Mouse (Mus musculus) heart, embryonic 16.5 days (tissue): Measurements from ENCODE around the gene Gpc1. TPM values are rescaled to one million over a fixed set of nuclear protein-coding genes. Genes with fewer than 3 reads are reported as not detected.

Experiments used
- ATAC-seq: fragments of 200-750 bp; cut with Nextera tagmentation; replicated peaks from 2 replicates; pipeline ENCODE4 v1.8.0; 2017; ENCODE audit warnings: moderate number of reproducible peaks; ENCODE audit not compliant: insufficient read depth, low FRiP score; ENCODE audit errors: extremely low read depth
- H3K27ac ChIP-seq: fragments of 300-500 bp; sonication (generic); 2 replicates; pipeline ENCODE4 v1.5.1; 2014; ENCODE audit warnings: mild to moderate bottlenecking, low read length, control low read depth, moderate library complexity
- H3K27me3 ChIP-seq: fragments of 300-500 bp; sonication (generic); 2 replicates; pipeline ENCODE4 v1.6.1; 2014; ENCODE audit warnings: low read length, mixed read lengths; ENCODE audit not compliant: control insufficient read depth, insufficient read depth
- H3K36me3 ChIP-seq: fragments of 300-500 bp; sonication (generic); 2 replicates; pipeline ENCODE4 v1.6.1; 2014; ENCODE audit not compliant: control insufficient read depth, insufficient read depth
- H3K4me1 ChIP-seq: fragments of 300-500 bp; sonication (generic); 2 replicates; pipeline ENCODE4 v1.6.1; 2014; ENCODE audit warnings: low read length, mixed read lengths; ENCODE audit not compliant: control insufficient read depth, insufficient read depth
- H3K4me2 ChIP-seq: fragments of 300-500 bp; sonication (generic); 2 replicates; pipeline ENCODE4 v1.6.1; 2014; ENCODE audit warnings: low read depth, mild to moderate bottlenecking, control low read depth, low read length
- H3K4me3 ChIP-seq: fragments of 300-500 bp; sonication (generic); 2 replicates; pipeline ENCODE4 v1.5.1; 2014; ENCODE audit warnings: mild to moderate bottlenecking, control low read depth, low read length
- H3K9ac ChIP-seq: fragments of 300-500 bp; sonication (generic); 2 replicates; pipeline ENCODE4 v1.6.1; 2014; ENCODE audit warnings: low read length, control low read depth
- H3K9me3 ChIP-seq: fragments of 300-500 bp; sonication (generic); replicated peaks from 2 replicates; pipeline ENCODE4 v1.6.1; 2016; ENCODE audit warnings: low read length; ENCODE audit not compliant: control insufficient read depth
- WGBS: fragments of 180-500 bp; shearing (Covaris S2); extraction: QIAGEN DNeasy Blood & Tissue Kit; methylation state at CpG from one replicate; pipeline ENCODE4 v1.1.7; 2014; 5-methylcytosine and 5-hydroxymethylcytosine counted together
- polyA plus RNA-seq: library from polyadenylated mRNA; unstranded; fragments of >200 nt; fragmentation: Nextera tagmentation; extraction: Ambion mirVana; gene quantifications from 2 replicates; pipeline ENCODE4 v1.2.1, GENCODE M21; 2015

Gpc1 gene
- polyA plus RNA-seq, 1 experiment from 2014 or later = 68.0 TPM

GRCm38 (mm10) chr1:92869985-92870384 lies 38.5 kb downstream of the Gpc1 start:
- no peak for ATAC-seq
- WGBS = 70% methylated on average over 2 of the region's 2 CpGs
- Histone ChIP-seq H3K9me3 (no peaks in the 10 kb centered on the region), H3K4me2 (no peak overlapping the region), H3K36me3 (no peaks in the 10 kb centered on the region), H3K27ac (no peak overlapping the region), H3K27me3 (no peaks in the 10 kb centered on the region), H3K4me1 (no peaks in the 10 kb centered on the region), H3K9ac (no peak overlapping the region), H3K4me3 (no peak overlapping the region)

DNA sequence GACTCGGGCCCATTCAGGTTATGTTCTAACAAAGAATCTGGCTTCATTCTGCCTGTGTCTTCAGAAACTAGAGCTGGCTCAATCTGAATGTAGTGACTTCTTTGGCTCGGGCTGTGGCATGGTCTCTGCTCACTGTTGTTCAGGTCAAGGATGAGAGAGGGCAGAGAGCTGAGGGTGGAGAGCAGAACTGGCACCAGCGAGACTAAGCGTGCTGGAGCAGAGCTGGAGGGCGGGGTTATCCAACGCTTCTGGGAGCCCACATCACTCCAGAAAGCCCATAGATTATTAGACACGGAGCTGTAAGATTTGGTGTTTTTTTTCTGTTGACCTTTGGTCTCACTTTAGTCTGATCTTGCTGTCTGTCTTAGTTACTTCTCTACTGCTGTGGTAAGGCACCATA lies 41.2 kb downstream of the Gpc1 start:
- 76% methylated on average over 7 of the region's 7 CpGs for whole genome bisulfite sequencing
- ATAC-seq = no peak

DNA sequence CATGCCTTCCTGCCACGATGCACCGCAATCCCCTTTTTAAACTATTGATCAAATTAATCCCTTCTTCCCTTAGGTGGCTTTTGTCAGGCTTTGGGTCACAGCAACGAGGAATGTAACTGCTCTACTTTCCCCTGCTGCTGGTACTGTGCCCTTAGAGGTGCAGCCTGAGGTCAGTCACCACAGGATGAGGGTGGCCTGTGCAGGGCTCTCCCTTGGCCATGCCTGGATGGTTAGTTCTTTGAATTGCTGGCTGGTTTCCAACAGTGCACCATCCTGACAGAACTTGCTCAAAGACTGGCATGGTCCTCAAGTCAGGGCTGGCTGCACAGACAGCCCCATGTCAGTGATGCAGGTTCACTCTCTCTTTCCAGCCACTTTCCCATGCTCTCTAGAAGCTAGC lies 42.6 kb downstream of the Gpc1 start:
- Histone ChIP-seq H3K27ac (no peak overlapping the region), H3K9me3 (no peaks in the 10 kb centered on the region), H3K9ac (no peak overlapping the region), H3K27me3 (0 out of 2 replicates have a peak, but pooled peaks cover 2% of the 10 kb centered on the region), H3K4me1 (no peaks in the 10 kb centered on the region), H3K4me2 (no peak overlapping the region), H3K4me3 (no peak overlapping the region), H3K36me3 (no peaks in the 10 kb centered on the region)
- no peak for ATAC-seq
- WGBS = 83% methylated on average over 3 of the region's 3 CpGs

More for the DNA sequence above, 41.2 kb downstream of the Gpc1 start:
- Histone ChIP-seq H3K36me3 (no peaks in the 10 kb centered on the region), H3K27ac (no peak overlapping the region), H3K27me3 (0 out of 2 replicates have a peak, but pooled peaks cover 2% of the 10 kb centered on the region), H3K4me2 (no peak overlapping the region), H3K9ac (no peak overlapping the region), H3K9me3 (no peaks in the 10 kb centered on the region), H3K4me3 (no peak overlapping the region), H3K4me1 (no peaks in the 10 kb centered on the region)

GRCm38 (mm10) chr1:92875360-92876111 lies 44.1 kb downstream of the Gpc1 start:
- 71% methylated on average over 8 of the region's 8 CpGs for WGBS
- no peaks in the 10 kb centered on the region for H3K4me1 ChIP-seq
- 0 out of 2 replicates have a peak, but pooled peaks cover 2% of the 10 kb centered on the region for H3K27me3 ChIP-seq
- no peak for ATAC-seq
- H3K4me3 ChIP-seq = no peak overlapping the region
- no peaks in the 10 kb centered on the region for H3K36me3 ChIP-seq
- no peak overlapping the region for H3K4me2 ChIP-seq
- no peaks in the 10 kb centered on the region for H3K9me3 ChIP-seq
- no peak overlapping the region for H3K27ac ChIP-seq
- H3K9ac ChIP-seq = no peak overlapping the region

- Histone ChIP-seq H3K36me3 (no peaks in the 10 kb centered on the region), H3K9ac (no peak overlapping the region), H3K4me3 (no peak overlapping the region), H3K4me2 (no peak overlapping the region), H3K27me3 (0 out of 2 replicates have a peak, but pooled peaks cover 2% of the 10 kb centered on the region), H3K4me1 (no peaks in the 10 kb centered on the region; the same call in 1 of the 2 replicates), H3K9me3 (no peaks in the 10 kb centered on the region), H3K27ac (no peak overlapping the region)
- no peak for ATAC-seq
- 58% methylated on average over 12 of the region's 12 CpGs for WGBS
These were observed 46.1 kb downstream of the Gpc1 start for GRCm38 (mm10) chr1:92877431-92877978.

GRCm38 (mm10) chr1:92878066-92878741 lies 46.8 kb downstream of the Gpc1 start:
- no peak overlapping the region for H3K9ac ChIP-seq
- H3K4me1 ChIP-seq = no peaks in the 10 kb centered on the region; the same call in 1 of the 2 replicates
- H3K27ac ChIP-seq = no peak overlapping the region
- no peaks in the 10 kb centered on the region for H3K36me3 ChIP-seq
- no peak for ATAC-seq
- H3K27me3 ChIP-seq = 0 out of 2 replicates have a peak, but pooled peaks cover 2% of the 10 kb centered on the region
- 74% methylated on average over 13 of the region's 13 CpGs for WGBS
- H3K4me2 ChIP-seq = no peak overlapping the region
- no peak overlapping the region for H3K4me3 ChIP-seq
- no peaks in the 10 kb centered on the region for H3K9me3 ChIP-seq

DNA sequence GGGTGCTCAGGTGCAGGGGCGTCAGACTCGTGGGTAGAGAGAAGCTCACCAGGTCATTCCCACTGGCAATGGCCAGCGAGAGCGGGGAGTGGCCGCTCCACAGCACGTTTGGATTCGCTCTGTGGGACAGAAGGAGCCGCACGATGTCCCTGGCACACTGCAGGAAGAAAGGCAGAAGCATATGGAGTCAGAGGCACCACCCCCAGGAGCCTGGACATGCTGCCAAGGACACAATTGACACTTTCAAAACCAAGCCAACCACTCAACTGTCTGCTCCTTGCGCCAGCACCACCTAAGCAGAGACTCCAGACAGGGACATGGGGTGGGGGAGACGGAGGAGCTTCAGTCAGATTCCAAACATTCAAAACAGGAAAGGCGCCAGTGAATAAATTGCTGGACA lies 47.8 kb downstream of the Gpc1 start:
- H3K9ac ChIP-seq = no peak overlapping the region
- no peak overlapping the region for H3K27ac ChIP-seq
- 0 out of 2 replicates have a peak, but pooled peaks cover 2% of the 10 kb centered on the region for H3K27me3 ChIP-seq
- 85% methylated on average over 12 of the region's 12 CpGs for WGBS
- no peak overlapping the region for H3K4me3 ChIP-seq
- no peaks in the 10 kb centered on the region; the same call in 1 of the 2 replicates for H3K4me1 ChIP-seq
- H3K36me3 ChIP-seq = no peaks in the 10 kb centered on the region
- no peaks in the 10 kb centered on the region for H3K9me3 ChIP-seq
- ATAC-seq = no peak
- H3K4me2 ChIP-seq = no peak overlapping the region

GRCm38 (mm10) chr1:92880101-92880500 lies 48.7 kb downstream of the Gpc1 start:
- no peaks in the 10 kb centered on the region; the same call in 1 of the 2 replicates for H3K4me1 ChIP-seq
- no peak overlapping the region for H3K4me2 ChIP-seq
- no peak overlapping the region for H3K9ac ChIP-seq
- 0 out of 2 replicates have a peak, but pooled peaks cover 2% of the 10 kb centered on the region for H3K27me3 ChIP-seq
- H3K27ac ChIP-seq = no peak overlapping the region
- WGBS = 80% methylated on average over 5 of the region's 5 CpGs
- ATAC-seq = 0 out of 2 replicates have a peak, but pooled peaks have one; percentile 14
- no peaks in the 10 kb centered on the region for H3K9me3 ChIP-seq
- H3K36me3 ChIP-seq = no peaks in the 10 kb centered on the region
- H3K4me3 ChIP-seq = no peak overlapping the region

DNA sequence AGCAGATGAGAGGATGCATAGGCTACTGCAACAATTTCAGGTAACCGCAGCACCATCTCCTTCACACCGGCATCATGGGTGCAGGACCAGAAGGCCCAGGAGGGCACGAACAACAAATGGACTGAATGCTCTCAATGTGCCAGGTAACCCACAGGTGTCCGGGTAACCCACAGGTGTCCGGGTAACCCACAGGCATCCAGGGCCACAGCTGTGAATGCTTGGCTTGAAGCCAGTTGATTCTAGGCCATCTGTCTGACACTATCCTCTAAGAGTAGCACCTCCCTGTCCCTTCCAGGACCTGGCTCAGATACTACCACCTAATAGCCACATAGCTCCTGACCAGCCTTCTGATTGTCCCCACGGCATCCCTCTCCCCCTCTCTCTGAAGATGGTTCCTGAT lies 50.5 kb downstream of the Gpc1 start:
- H3K36me3 ChIP-seq = no peaks in the 10 kb centered on the region
- 75% methylated on average over 6 of the region's 6 CpGs for WGBS
- H3K27me3 ChIP-seq = no peaks in the 10 kb centered on the region
- no peaks in the 10 kb centered on the region; the same call in 1 of the 2 replicates for H3K4me1 ChIP-seq
- no peak for ATAC-seq
- H3K4me3 ChIP-seq = no peak overlapping the region
- no peak overlapping the region for H3K9ac ChIP-seq
- H3K4me2 ChIP-seq = no peak overlapping the region
- no peaks in the 10 kb centered on the region for H3K9me3 ChIP-seq
- no peak overlapping the region for H3K27ac ChIP-seq
